7 mouse cellular contexts compared by ENCODE assay signal in genomic region chr10:121770624-121771577, GRCm38 (mm10). TPM values are rescaled to one million over a fixed set of nuclear protein-coding genes. Genes with fewer than 3 reads are reported as not detected.
DNase-seq lines count a peak whose midpoint lies in the region; ATAC-seq and TF ChIP-seq lines count a peak whose summit lies in the region.

No protein-coding gene starts in this region.

- peak; percentile 87 to 88 for TF ChIP-seq CTCF in CH12.LX (conservative IDR thresholded peaks at IDR 0.05 in 1 of 2, IDR thresholded peaks at IDR 0.05 in 1 of 2; ENCODE audit: low read depth in 2 of 2, low read length in 2 of 2)
- TF ChIP-seq CTCF in lung, embryonic 14.5 days (IDR thresholded peaks at IDR 0.05; ENCODE audit: low read depth): peak; percentile 65

- no peak overlapping the region for H3K27ac ChIP-seq in CH12.LX (ENCODE audit: insufficient read depth, low read depth)
- H3K27ac ChIP-seq in forebrain, embryonic 10.5 days: no peak overlapping the region
- H3K27ac ChIP-seq in intestine, embryonic 14.5 days (ENCODE audit: low read depth): no peak overlapping the region
- no peak overlapping the region for H3K27ac ChIP-seq in lung, embryonic 14.5 days (ENCODE audit: low read depth)
- no peak overlapping the region for H3K27ac ChIP-seq in stomach, embryonic 16.5 days (ENCODE audit: low read length)

- no peak overlapping the region for H3K9ac ChIP-seq in CH12.LX (ENCODE audit: insufficient read depth, low read depth)
- H3K9ac ChIP-seq in intestine, embryonic 14.5 days (ENCODE audit: low read length): no peak overlapping the region
- no peak overlapping the region for H3K9ac ChIP-seq in lung, embryonic 14.5 days
- peak overlapping the region; percentile 24; the same call in 1 of the 2 replicates for H3K9ac ChIP-seq in stomach, embryonic 16.5 days (ENCODE audit: low read length)

- H3K4me2 ChIP-seq in CH12.LX (ENCODE audit: insufficient read depth, low read depth, poor library complexity, severe bottlenecking): peak overlapping the region; percentile 67
- H3K4me2 ChIP-seq in intestine, embryonic 14.5 days (ENCODE audit: low read length): peak overlapping the region; percentile 16
- H3K4me2 ChIP-seq in lung, embryonic 14.5 days: peak overlapping the region; percentile 45
- peak overlapping the region; percentile 42 for H3K4me2 ChIP-seq in stomach, embryonic 16.5 days (ENCODE audit: low read depth, low read length)

- no peak for TF ChIP-seq EP300 in CH12.LX (IDR thresholded peaks at IDR 0.05; ENCODE audit: low read length)

- peak overlapping the region in 1 of 3 experiments; percentile 18 for H3K4me3 ChIP-seq in CH12.LX (replicated peaks in 1 of 3; ENCODE audit: low read depth in 2 of 3, low read length in 2 of 3, poor library complexity in 1 of 3)
- peak overlapping the region; percentile 24; the same call in 1 of the 2 replicates for H3K4me3 ChIP-seq in forebrain, embryonic 10.5 days
- no peak overlapping the region for H3K4me3 ChIP-seq in intestine, embryonic 14.5 days (ENCODE audit: low read depth, low read length)
- no peak overlapping the region for H3K4me3 ChIP-seq in lung, embryonic 14.5 days (ENCODE audit: low read depth, low read length)
- H3K4me3 ChIP-seq in stomach, embryonic 16.5 days (replicated peaks; ENCODE audit: low read length): peak overlapping the region; percentile 15

- DNase-seq in CH12.LX (ENCODE audit: extremely low read depth) (peak; percentile 55), NIH3T3 (ENCODE audit: low read depth) (peak; percentile 46)
- DNase-seq in forebrain, embryonic 10.5 days (ENCODE audit: extremely low spot score, low spot score): peak; percentile 45
- DNase-seq in intestine, embryonic 14.5 days (ENCODE audit: low spot score): no peak
- DNase-seq in lung, embryonic 14.5 days: peak; percentile 54

- ATAC-seq in intestine, embryonic 14.5 days (replicated peaks; ENCODE audit: low FRiP score, low TSS enrichment, low read depth): 0 out of 2 replicates have a peak, but pooled peaks have one; percentile 19
- peak; percentile 66; the same call in 1 of the 2 replicates for ATAC-seq in lung, embryonic 14.5 days (ENCODE audit: insufficient read depth)
- peak; percentile 58; the same call in 1 of the 2 replicates for ATAC-seq in stomach, embryonic 16.5 days (ENCODE audit: insufficient read depth, low FRiP score)
- no peak for ATAC-seq in cerebellum, adult (ENCODE audit: insufficient number of reproducible peaks, low FRiP score, low TSS enrichment)

- in situ Hi-C loops in CH12.LX (cut with MboI; ENCODE audit: low pct_ligation_motif_present, low pct_unique_long_range_greater_than_20kb, low sequenced_read_pairs): loop anchor here (25.0 kb wide), 1 partner anchor 291 kb away; no protein-coding TSS in a partner anchor

- no peaks in the 10 kb centered on the region for H3K9me3 ChIP-seq in CH12.LX (replicated peaks; ENCODE audit: low read length)
- H3K9me3 ChIP-seq in forebrain, embryonic 10.5 days: no peaks in the 10 kb centered on the region
- H3K9me3 ChIP-seq in intestine, embryonic 14.5 days (ENCODE audit: control insufficient read depth, low read length): no peaks in the 10 kb centered on the region
- H3K9me3 ChIP-seq in lung, embryonic 14.5 days (ENCODE audit: low read depth, low read length): no peaks in the 10 kb centered on the region
- H3K9me3 ChIP-seq in stomach, embryonic 16.5 days (replicated peaks; ENCODE audit: control insufficient read depth, low read length): no peaks in the 10 kb centered on the region

- no peaks in the 10 kb centered on the region for H3K79me2 ChIP-seq in CH12.LX (replicated peaks; ENCODE audit: control insufficient read depth, extremely low read depth, insufficient read depth, poor library complexity, severe bottlenecking)

- dilution Hi-C loops in CH12.LX (cut with MboI; ENCODE audit: extremely low pct_ligation_motif_present, extremely low pct_unique_long_range_greater_than_20kb, low sequenced_read_pairs): no loop called here

- 51% methylated on average over 20 of the region's 20 CpGs for WGBS in forebrain, embryonic 10.5 days
- WGBS in intestine, embryonic 14.5 days: 46% methylated on average over 19 of the region's 20 CpGs
- WGBS in lung, embryonic 14.5 days: 49% methylated on average over 20 of the region's 20 CpGs
- 44% methylated on average over 20 of the region's 20 CpGs for WGBS in stomach, embryonic 16.5 days

- no peaks in the 10 kb centered on the region for H3K27me3 ChIP-seq in CH12.LX (replicated peaks)
- no peaks in the 10 kb centered on the region for H3K27me3 ChIP-seq in forebrain, embryonic 10.5 days (ENCODE audit: poor library complexity, severe bottlenecking)
- no peaks in the 10 kb centered on the region for H3K27me3 ChIP-seq in intestine, embryonic 14.5 days (replicated peaks; ENCODE audit: control insufficient read depth, insufficient read depth, low read length)
- H3K27me3 ChIP-seq in lung, embryonic 14.5 days (ENCODE audit: insufficient read depth, low read length): no peaks in the 10 kb centered on the region
- no peaks in the 10 kb centered on the region for H3K27me3 ChIP-seq in stomach, embryonic 16.5 days (ENCODE audit: control insufficient read depth, insufficient read depth, low read length)

- TF ChIP-seq POLR2A in CH12.LX (IDR thresholded peaks at IDR 0.05; ENCODE audit: low read depth, low read length): no peak

- H3K4me1 ChIP-seq in CH12.LX (ENCODE audit: control insufficient read depth in 1 of 2, insufficient read depth in 2 of 2): peaks cover 7% of the 10 kb centered on the region in 2 experiments; a peak in 3 of 4 replicates
- peaks cover 4% of the 10 kb centered on the region for H3K4me1 ChIP-seq in forebrain, embryonic 10.5 days
- no peaks in the 10 kb centered on the region for H3K4me1 ChIP-seq in intestine, embryonic 14.5 days (replicated peaks; ENCODE audit: control insufficient read depth, insufficient read depth, low read length)
- H3K4me1 ChIP-seq in lung, embryonic 14.5 days (ENCODE audit: insufficient read depth): no peaks in the 10 kb centered on the region
- H3K4me1 ChIP-seq in stomach, embryonic 16.5 days (ENCODE audit: control insufficient read depth, insufficient read depth, low read length): no peaks in the 10 kb centered on the region

- TF ChIP-seq RAD21 in CH12.LX (IDR thresholded peaks at IDR 0.05; ENCODE audit: low read depth, low read length): peak; percentile 85

- H3K36me3 ChIP-seq in CH12.LX (replicated peaks in 1 of 2; ENCODE audit: control insufficient read depth in 1 of 2, insufficient read depth in 1 of 2, low read length in 1 of 2): no peaks in the 10 kb centered on the region
- no peaks in the 10 kb centered on the region for H3K36me3 ChIP-seq in forebrain, embryonic 10.5 days (replicated peaks)
- H3K36me3 ChIP-seq in intestine, embryonic 14.5 days (ENCODE audit: control insufficient read depth, insufficient read depth, low read length): no peaks in the 10 kb centered on the region
- no peaks in the 10 kb centered on the region for H3K36me3 ChIP-seq in lung, embryonic 14.5 days (ENCODE audit: insufficient read depth)
- H3K36me3 ChIP-seq in stomach, embryonic 16.5 days (ENCODE audit: control insufficient read depth, insufficient read depth, low read length): no peaks in the 10 kb centered on the region

TF ChIP-seq in CH12.LX, 34 proteins besides CTCF, POLR2A, EP300 and RAD21:
- TF ChIP-seq SIN3A (IDR thresholded peaks at IDR 0.05; ENCODE audit: low read length) (0 out of 2 replicates have a peak, but pooled peaks have one; percentile 30), JUN (IDR thresholded peaks at IDR 0.05; ENCODE audit: insufficient read depth, low read depth, low read length) (no peak), TCF12 (IDR thresholded peaks at IDR 0.05; ENCODE audit: low read depth, low read length) (no peak), ZNF384 (IDR thresholded peaks at IDR 0.05; ENCODE audit: low read depth, low read length) (peak; percentile 85), SMC3 (IDR thresholded peaks at IDR 0.05; ENCODE audit: low read depth, low read length) (peak; percentile 69)

RNA-seq across cellular contexts. Expression of gene BC048403, which starts 31.2 kb away (rescaled TPM):
- total RNA-seq in CH12.LX (2012; rRNA removed) (4.0 and 5.9 TPM in 2 replicates), CH12.LX (2014; rRNA removed) (1.9 and 2.2 TPM in 2 replicates)
- polyA plus RNA-seq in CH12.LX (2012; ENCODE audit: insufficient read length, low read depth): 9.2 and 11.9 TPM in 2 replicates
- 3.3 and 3.5 TPM in 2 replicates for polyA plus RNA-seq in forebrain, embryonic 10.5 days (2016; fragmentation: Nextera tagmentation; extraction: Ambion mirVana)
- 4.5 and 5.2 TPM in 2 replicates for polyA plus RNA-seq in intestine, embryonic 14.5 days (2014; fragmentation: Nextera tagmentation; extraction: Ambion mirVana)
- 3.4 and 4.3 TPM in 2 replicates for polyA plus RNA-seq in lung, embryonic 14.5 days (2014; fragmentation: Nextera tagmentation; extraction: Ambion mirVana)
- 3.1 and 4.0 TPM in 2 replicates for polyA plus RNA-seq in stomach, embryonic 16.5 days (2015; fragmentation: Nextera tagmentation; extraction: Ambion mirVana)

Comparison
In these comparisons a context has a peak if more than half of its experiments do, and no peak if none do; other contexts are left out.
1. H3K4me2 ChIP-seq: peak in every context shown above with its lines; median percentile 67 in CH12.LX; 45 in lung, embryonic 14.5 days; 42 in stomach, embryonic 16.5 days; 16 in intestine, embryonic 14.5 days.
2. H3K4me3 ChIP-seq: peak in forebrain, embryonic 10.5 days (single experiment) and stomach, embryonic 16.5 days (single experiment); none in intestine, embryonic 14.5 days (single experiment) and lung, embryonic 14.5 days (single experiment).